Mouse (Mus musculus): Measurements from ENCODE around the gene Grik3.
"Not testable (repeated sequence)": the region's sequence is repeated elsewhere in the genome, so short reads cannot be mapped to it uniquely, and the experiment has no call there.

The Grik3 gene

DNA sequence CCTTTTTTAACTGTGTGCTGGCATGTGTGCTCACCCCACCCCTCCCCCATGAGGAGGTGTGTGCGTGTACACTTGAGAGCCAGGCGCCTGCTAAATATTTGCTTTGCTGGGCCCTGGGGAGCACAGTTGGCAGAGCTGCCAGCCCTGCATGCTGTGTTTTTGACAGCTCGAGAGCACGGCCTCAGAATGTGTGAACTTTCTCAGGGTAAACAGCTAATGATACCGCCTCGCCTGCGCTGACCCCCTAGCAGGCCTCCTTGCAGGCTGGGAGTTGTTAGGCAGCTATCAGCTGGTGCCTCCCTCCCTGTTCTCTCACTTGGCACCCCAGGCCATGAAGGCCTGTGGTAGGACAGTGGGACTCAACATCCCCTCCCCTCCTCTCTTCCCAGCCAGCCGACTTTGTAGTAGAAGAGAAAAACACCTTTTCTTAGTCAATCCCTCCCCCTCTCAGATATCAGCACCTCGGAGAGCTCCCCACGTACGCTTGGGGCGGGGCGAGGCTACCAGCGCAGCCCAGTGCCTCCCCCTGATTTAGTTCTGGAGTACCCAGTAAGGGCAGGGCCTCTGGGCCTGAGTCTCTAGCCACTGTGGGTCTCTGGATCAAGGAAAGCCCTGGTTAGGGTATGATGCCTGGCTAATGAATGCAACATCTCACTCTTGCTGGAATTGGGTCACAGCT, 99.9 kb downstream of the Grik3 start:
- peak; percentile 78 for DNase-seq (ENCODE audit: low spot score)

DNA sequence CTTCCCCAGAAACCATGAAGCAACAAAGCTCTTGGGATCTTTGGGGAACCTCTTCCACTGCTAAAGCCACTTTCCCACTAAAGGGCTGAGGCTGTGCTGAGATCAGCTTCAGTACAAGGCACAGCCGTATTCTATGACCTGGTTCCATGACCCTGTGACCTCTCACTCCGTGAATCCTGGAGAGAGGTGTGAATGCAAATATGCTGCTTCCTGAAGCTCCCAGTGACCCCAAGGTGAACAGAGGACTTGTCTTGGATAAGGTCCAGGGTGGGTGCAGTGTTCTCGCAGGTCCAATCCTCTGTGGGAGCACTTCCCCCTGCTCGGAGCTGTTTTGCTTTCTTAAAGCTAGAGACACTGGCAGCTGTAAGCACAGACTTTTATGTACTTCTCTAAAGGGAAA, 102.2 kb downstream of the Grik3 start:
- no peak for DNase-seq (ENCODE audit: low spot score)

DNA sequence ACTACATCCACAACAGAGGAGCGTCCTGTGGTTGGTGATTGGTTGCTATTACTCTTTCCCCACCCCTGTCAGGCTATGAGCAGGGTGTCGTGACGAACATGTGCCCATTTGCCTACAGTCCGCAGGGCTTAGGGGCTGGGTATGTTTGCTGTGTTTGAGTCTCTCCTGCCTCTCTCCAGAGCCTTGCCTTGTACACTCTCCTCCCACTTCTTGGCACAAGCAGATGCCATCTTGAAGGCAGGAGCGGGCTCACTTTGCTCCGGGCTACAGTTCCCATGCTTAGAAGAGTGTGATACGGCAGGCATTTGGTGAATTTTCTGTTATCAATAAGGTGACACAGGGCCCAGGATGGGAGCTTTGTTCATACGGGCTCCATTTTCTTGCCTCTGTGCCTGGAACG, 104.5 kb downstream of the Grik3 start:
- DNase-seq (ENCODE audit: low spot score): no peak

DNA sequence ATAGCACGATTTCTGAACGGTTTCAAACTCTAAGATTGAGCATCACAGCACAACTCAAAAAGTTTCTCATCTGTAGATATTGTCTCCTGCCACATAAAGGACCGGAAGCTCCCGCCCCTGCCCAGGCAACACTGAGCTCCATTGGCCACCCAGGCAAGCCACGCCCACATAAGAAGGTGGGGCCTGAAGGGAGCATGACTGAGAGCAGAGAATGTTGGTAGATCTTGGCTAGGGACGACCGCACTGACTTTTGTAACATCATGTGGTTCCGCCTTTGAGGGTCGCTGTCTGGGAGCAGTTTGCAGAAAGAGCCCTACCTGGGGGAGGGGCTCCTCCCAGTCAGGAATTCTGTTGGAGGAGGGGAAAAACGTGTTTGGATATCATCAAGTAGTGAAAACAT, 108.2 kb downstream of the Grik3 start:
- DNase-seq (ENCODE audit: low spot score): peak; percentile 50

DNA sequence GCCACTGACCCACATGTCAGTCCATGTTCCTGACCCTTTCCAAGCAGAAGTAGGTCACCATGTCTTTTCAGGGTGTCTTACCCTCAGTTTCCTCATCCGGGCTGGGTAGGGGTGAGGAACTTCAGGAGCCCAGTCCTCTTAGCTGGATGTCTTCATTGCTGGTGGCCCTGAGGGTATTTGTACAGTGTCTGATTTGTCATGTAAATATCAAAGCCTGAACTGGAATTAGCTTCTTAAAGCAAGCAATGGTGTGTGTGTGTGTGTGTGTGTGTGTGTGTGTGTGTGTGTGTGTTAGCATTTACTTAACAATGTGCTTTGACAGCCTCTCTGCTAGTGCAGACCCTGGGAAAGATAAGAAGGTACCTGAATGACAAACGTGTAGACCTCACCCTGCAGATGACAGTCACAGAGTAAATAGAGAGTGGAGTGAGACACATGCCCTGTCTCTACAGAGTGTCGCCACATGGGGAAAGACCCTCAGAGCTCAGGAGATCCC, 109.1 kb downstream of the Grik3 start:
- DNase-seq (ENCODE audit: low spot score): no peak

DNA sequence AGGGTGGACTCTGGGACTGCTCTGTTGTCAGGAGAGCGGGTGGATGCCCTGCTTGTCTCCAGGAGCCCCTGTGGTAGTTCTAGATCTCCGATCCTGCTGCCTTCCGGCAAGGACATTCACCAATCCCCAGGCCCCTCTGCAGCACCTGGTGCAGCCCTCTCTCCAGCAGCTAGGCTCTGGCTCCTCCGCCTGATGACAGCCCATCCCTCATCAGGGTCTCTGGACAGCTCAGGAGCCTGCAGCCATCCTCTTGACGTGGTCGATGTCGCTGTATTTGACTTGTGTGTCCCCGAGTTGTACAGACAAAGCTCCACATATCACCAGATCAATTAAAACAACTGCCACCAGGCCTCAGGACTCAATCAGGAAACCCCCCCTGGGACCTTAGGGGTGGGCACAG, 110.1 kb downstream of the Grik3 start:
- DNase-seq (ENCODE audit: low spot score): no peak

DNA sequence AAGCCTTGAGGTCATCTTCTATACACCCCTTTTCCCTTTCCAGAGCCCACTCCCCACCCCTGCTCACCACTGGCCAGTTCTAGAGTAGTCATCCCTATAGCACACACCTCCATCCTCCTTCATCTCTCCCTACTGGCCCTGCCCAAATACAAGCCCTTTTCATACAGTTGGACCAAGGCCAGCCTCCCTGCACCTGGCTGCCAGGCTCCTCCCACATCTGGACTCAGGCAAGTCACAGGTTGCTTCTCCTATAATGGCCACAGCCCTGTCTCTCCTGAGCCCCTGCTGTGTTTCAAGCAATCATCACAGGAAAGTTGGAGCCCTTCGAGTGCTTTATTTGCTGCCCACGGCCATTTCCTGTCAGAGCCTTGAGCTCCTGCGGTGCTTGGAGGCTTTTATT, 110.8 kb downstream of the Grik3 start:
- no peak for DNase-seq (ENCODE audit: low spot score)

DNA sequence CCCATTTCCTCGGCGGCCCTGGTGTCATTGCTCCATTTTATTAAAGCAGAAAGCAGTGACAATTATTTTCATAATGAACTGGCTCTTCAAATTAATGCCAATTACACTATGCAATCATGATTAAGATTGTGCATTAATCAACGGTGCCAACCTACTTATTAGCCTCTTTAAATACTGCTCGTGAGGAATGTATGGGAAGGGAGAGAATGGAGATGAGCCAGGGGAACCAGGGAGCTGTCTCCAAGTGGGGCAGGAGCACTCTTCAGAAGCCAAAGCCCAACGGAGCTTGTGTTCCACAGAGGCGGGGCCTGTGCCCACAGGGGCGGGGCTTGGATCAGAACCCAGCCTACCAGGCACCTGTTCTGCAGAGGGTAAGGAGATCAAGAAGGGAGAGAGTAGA, 114.0 kb downstream of the Grik3 start:
- DNase-seq (ENCODE audit: low spot score): no peak

DNA sequence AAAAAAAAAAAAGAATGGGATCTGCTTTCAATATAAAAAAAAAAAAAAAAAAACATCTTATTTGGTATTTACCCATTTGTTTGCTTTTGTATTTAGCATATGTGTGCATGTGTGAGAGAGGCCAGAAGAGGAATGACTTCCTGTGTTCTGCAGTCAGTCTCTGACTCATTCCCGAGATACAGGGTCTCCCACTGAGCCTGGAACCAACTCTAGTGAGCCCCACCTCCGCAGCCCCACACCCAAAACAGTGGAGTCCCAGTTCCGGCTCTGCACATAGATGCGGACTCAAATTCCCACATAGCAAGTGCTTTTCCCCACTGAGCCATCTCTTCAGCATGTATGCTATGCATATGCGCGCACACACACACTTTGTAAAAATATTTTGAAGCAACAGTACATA, 115.6 kb downstream of the Grik3 start:
- no peak for DNase-seq (ENCODE audit: low spot score)

DNA sequence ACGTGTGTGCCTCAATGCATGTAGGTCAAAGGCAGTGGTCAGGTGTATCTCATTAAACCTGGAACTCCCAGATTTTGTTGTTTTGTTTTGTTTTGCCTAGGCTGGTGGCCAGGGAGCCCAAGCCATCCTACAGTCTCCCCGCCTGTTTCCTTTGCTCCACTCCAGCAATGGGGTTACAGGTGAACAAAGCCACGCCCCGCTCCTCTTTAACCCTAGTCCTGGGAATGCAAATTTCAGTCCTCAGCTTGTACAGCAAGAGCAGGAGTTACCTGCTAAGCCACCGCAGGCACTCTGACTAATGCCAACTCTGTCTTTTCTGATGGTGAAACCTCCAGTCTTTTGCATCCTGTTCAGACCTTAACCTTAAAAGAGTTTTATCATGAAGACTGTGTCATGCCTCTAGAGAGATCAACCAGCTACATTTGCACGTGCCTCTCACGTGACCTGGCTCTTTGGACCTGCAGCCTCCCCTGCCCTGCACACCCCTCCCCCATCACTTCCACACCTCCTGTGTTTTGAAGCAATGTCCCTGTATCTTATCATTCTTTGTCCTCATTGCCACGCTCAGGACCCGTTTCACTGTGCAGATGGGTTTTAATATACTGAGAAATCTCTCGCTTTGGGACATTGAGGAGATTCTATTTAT, 117.0 kb downstream of the Grik3 start:
- no peak for DNase-seq (ENCODE audit: low spot score)

DNA sequence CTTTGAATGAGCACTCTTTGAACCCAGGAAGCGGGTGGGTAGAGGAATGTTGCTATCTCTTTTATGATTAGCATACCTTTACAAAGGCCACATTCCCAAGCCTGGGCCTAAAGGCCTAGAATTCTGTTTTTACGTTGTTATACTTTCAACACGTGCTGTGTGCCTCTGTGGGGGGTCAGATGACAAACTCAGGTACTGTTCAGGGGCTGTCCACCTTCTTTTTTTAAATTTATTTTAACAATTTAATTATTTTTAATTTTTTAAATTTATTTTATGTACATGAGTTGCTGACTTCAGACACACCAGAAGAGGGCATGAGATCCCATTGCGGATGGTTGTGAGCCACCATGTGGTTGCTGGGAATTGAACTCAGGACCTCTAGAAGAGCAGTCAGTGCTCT, 118.4 kb downstream of the Grik3 start:
- DNase-seq (ENCODE audit: low spot score): not testable (repeated sequence)

DNA sequence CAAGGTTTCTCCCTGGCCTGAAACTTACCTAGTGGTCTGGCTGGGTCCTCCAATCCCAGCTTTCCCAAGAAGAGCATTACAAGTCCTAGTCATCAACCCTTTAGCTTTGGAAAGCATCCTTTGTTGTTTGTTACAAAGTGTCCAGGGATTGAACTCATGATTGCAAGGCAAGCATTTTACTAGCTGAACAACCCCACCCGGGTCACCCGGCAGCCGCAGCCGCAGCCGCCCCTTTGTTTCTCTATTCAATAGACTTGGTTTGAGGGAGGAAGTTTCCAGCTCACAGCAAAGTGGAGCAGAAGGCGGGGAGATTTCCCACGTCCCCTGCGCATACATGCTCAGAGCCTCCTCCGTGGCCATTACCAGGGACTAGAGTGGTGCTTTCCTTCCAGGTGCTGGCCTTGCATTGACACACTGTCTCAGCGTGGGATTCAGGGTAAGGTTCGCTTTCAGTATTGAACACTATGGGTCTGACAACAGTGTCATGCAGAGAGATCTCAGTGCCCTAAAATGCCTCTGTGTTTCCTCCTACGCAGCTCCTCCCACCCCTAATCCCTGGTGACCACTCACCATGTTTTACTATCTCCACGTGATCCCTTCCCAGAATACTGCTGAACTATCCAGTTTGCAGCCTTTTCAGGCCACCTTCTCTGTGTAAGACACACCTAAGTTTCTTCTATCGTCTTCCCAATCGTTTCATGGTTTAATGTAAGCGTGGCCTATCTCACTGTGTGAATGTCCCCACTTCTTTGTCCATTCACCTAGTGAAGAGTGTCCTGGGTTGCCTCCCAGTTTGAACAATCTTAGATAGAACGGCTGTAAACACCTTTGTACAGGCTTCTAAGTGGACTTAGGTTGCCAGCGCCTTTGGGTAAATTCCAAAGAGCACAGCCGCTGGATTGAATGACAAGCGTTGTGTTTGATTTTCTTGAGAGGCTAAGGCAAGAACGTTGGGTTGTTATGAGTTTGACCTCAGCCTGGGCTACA, 119.1 kb downstream of the Grik3 start:
- no peak for DNase-seq (ENCODE audit: low spot score)

DNA sequence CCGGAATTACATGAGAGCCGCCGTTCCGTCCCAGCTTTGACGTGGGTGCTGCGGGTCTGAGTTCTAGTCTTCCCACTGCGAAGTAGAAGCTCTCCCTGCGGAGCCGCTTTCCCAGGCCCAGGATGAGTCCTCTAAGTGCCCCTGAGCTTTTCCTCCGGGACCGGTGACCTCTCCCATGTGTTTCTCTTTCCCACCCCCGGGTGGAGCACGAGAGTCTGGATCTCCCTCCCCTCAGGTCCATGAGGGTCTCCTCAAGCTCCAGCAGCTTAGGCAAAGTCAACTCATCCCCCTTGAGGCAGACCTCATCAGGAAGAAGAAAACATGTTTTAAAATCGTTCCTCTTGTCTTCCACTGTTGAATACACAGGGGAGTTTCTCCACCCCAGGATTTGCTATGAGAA, 127.4 kb downstream of the Grik3 start:
- no peak for DNase-seq (ENCODE audit: low spot score)

DNA sequence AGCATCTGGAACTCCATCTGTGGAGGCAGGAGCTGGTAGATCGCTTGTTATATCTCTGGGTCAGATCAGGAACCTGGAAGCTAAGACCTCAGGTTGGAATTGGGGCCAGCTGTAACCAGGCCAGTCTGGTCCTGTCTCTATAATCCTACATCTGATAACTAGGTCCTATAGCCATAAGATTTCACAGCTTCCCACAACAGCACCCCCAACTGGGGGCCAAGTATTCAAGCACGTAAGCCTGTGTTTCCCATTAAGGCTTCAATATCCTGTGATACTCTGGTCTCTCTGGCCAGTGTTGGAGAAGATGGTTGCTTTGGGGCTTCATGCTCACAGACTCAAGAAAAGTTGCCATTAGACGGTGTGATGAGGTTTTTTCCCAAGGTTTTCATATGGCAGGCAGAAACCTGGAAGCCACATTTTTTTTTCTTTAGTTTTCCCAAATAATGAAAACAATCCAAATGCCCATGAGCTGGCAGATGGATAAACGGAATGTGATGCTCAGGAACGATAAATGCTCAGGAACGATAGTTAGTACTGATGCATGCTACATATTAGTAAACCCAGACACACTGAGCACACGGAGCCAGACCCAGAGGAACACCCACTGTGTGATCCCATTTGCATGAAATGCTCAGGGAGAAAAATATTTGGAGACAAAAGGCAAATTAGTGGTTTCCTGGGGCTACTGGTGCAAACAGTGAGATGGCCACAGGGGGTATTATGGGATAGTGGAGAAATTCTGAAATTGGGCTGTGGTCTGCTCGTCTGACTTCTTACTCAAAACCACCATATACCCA, 128.2 kb downstream of the Grik3 start:
- no peak for DNase-seq (ENCODE audit: low spot score)

DNA sequence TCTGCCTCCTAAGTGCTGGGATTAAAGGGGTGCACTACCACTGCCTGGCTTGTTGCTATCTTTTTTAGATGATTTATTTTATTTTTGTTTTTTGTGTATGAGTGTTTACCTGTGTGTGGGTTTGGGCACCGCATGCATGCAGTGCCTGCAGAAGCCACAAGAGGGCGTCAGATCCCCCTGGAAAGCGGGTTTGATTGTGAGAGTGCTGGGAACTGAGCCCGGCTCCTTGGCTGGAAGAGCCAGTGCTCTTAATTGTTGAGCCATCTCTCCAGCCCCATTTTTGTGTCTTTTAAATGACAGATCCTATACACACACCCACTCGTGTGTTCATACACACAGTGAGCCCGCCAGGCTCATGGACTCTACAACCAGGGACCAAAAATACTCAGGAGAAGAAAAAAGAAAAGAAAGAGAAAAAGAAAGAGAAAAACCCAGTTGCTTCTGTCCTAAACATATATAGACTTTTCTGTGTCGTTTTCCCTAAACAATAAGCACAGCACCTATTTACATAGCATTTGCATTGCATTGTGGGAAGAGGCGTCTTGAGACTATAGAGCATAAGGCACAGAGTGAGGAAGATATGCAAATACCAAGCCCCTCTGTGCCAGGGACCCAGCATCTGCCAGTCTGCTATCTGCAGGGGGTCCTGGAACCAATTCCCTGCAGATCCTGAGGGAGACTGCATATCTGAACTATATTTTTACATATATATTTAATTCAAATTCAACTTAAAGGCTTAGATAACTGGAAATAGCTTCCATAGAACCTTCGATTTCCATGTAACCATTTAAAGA, 134.6 kb downstream of the Grik3 start:
- DNase-seq (ENCODE audit: low spot score): no peak

DNA sequence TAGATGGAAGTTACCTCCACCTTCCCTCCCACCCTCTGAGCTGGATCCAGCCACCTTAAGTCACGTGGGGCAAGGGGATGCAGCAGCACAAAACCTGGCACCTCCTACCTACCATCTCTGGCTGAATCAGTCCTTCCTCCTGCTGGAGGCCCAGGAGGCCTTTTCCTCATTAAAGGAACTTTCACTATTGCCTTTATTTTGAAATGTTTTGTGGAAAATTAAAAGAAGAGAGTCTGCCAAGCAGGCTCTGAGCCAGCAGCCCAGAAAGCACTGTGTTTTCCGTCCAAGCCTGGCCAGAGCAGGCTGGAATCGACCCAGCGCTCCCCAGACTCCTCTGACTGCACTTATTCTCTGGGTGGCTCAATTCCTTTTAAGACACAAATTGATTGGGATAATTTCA, 139.0 kb downstream of the Grik3 start:
- peak; percentile 67 for DNase-seq (ENCODE audit: low spot score)

DNA sequence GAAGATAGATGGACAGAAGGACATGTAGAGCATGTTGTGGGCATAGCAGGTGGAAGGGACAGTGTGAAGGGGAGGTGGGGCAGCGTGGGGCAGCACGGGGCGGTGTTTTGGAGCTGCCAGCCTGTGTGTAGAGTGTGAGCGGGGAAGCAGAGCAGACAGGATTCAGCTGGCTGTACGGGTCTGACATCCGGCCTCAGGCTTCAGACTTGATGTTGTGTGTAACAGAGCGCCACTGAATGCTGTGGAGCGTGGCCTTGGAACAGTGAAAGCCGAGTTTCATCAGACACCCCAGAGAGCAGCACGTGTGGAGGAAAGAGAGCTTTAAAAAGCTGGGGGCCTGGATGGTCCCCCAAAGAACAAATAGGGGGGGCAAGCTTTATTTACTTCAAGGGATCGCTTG, 144.5 kb downstream of the Grik3 start:
- DNase-seq (ENCODE audit: low spot score): no peak

DNA sequence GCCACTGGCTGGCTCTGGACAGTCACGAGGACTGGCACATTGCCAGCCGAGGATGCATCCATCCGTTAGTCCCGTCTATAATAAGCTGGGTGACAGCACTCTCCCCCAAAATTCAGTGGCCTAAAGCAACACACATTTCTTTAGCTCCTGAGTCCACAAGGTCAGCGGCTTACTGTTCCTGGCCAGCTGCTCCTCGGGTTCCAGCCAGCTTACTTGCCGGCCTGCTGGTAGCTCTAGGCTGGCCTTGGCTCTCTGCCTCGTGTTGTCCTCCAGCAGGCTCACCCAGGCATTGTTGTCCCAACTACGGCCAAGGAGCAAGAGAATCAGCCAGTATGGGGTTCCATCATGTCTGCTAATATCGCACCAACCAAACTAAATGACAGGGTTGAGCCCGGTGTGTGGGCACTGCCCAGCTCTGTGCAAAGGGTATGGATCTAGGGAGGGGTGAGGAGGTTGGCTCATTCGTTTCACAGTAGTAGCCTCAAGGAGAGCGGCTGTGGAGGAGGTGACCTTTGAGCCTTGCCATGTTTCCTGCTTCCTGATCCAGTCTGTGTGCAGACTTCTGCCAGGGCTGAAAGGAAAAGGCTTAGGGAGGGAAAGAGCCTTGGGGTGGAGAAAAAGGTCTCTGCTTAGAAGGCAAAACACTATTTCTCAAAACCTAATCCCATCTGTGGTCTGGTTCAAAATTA, 146.3 kb downstream of the Grik3 start:
- DNase-seq (ENCODE audit: low spot score): peak; percentile 63

DNA sequence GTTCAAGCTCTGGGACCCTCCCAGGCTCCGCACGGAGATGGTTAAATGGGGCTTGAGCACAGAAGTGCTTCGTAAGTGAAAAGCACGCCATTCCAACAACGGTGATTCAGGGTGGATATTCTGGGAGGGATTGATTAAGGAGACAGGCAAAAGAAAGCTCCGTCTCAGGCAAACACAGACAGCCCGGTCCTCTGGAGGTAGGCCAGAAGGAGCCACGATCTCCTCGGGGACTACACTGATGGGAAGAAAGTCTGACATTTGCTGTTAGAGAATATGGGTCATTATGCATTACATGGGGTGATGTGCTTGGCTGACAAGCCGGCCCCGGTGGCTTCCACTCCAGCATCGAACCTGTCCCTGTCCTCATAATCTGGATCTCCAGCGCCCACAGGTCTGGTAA, 146.9 kb downstream of the Grik3 start:
- DNase-seq (ENCODE audit: low spot score): no peak

DNA sequence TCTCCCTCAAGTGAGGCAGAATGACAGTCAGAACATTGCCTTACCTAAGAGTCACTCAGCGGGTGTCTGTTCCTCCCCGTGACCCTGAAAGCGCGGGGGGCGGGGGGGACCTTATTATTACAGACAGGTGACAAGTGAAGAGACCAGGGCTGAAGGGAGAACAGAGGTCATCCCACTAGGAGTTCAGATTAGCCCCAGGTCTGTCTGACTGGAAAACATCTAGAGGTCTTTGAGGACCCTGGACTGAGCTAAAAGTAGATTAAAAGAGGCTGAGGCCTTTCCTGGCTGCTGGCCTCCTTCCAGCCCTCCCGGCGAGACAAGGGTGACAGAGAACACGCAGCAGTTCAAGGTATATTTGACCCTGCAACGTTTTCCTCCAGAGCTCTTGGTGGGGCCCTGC, 150.0 kb downstream of the Grik3 start:
- DNase-seq (ENCODE audit: low spot score): no peak
